Mouse (Mus musculus): ENCODE data around the gene Tmem87a.

GRCm38 (mm10) chr2:120313976-120314375 lies 89.9 kb downstream of the Tmem87a start, which contains the start of gene Pla2g4f:
- no peak for TF ChIP-seq CTCF (IDR thresholded peaks at IDR 0.05)
- no peak for TF ChIP-seq EP300 (IDR thresholded peaks at IDR 0.05)

Data from lung, postnatal 0 days (tissue).